Mouse (Mus musculus): ENCODE data around the gene Nek1. TPM values are rescaled to one million over a fixed set of nuclear protein-coding genes. Genes with fewer than 3 reads are reported as not detected.

The Nek1 gene
- polyA plus RNA-seq, 1 experiment: 2.9 TPM

DNA sequence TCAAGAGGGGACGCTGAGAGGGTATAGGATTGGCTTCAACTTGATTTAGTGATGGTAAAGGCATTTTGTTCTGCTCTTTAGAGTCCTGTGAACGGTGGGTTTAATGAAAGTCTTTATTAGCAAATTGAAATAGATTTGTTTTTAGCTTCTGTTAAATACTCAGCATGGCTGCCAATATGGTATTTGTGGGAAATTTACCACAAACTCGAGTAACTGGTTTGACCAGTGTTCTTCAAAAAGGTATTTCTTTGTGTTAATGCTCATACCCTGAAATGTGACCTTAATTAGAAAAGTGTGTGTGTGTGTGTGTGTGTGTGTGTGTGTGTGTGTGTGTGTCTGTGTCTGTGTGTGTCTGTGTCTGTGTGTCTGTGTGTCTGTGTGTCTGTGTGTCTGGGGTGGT lies 178.6 kb downstream of the Nek1 start:
- Histone ChIP-seq H3K27ac (ENCODE audit: insufficient read depth, low read depth, low read length) (no peak overlapping the region), H3K36me3 (ENCODE audit: control insufficient read depth, insufficient read depth, low read length) (no peaks in the 10 kb centered on the region), H3K4me3 (ENCODE audit: low read depth, low read length) (no peak overlapping the region), H3K27me3 (ENCODE audit: control insufficient read depth, insufficient read depth, low read length) (no peaks in the 10 kb centered on the region), H3K4me1 (ENCODE audit: control insufficient read depth, insufficient read depth, insufficient read length, low read length) (peaks cover 2% of the 10 kb centered on the region; the same call in 1 of the 2 replicates)
- 79% methylated on average over 3 of the region's 3 CpGs for WGBS
- TF ChIP-seq CTCF (IDR thresholded peaks at IDR 0.05; ENCODE audit: extremely low read depth, insufficient read length, insufficient replicate concordance, low read depth, low read length) (no peak), POLR2A (IDR thresholded peaks at IDR 0.05; ENCODE audit: low read depth, low read length) (no peak)

DNA sequence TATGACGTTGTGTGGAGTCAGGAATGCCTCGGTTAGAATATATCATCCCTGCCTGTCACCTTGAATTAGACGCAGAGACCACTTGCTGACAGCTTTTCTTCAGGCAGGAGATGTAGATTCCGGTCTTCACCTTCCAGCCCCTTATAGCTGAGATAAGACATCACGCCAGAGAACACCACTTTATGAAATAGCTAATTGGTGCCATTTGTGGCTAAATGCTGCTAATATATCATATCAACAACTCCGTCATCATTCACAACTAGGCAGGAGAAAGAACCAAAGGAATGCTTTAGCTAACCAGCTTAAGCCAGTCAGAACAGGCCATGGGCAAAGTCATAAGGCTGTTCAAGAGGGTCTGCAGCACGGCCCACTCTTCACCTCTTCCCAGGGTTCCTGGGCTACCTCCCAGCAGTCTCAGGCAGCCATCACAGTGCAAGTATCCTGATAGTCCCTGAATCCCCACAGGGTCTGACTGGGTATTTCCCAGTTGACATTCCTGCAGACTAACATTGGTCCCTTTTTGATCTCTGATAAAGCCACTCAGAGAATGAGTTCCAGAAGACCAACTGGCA lies 181.0 kb downstream of the Nek1 start:
- Histone ChIP-seq H3K36me3 (ENCODE audit: control insufficient read depth, insufficient read depth, low read length) (no peaks in the 10 kb centered on the region), H3K27ac (ENCODE audit: insufficient read depth, low read depth, low read length) (no peak overlapping the region), H3K4me3 (ENCODE audit: low read depth, low read length) (no peak overlapping the region), H3K27me3 (ENCODE audit: control insufficient read depth, insufficient read depth, low read length) (no peaks in the 10 kb centered on the region), H3K4me1 (ENCODE audit: control insufficient read depth, insufficient read depth, insufficient read length, low read length) (peaks cover 11% of the 10 kb centered on the region; the same call in 1 of the 2 replicates)
- TF ChIP-seq CTCF (IDR thresholded peaks at IDR 0.05; ENCODE audit: extremely low read depth, insufficient read length, insufficient replicate concordance, low read depth, low read length) (no peak), POLR2A (IDR thresholded peaks at IDR 0.05; ENCODE audit: low read depth, low read length) (no peak)
- 95% methylated on average over 7 of the region's 7 CpGs for WGBS

DNA sequence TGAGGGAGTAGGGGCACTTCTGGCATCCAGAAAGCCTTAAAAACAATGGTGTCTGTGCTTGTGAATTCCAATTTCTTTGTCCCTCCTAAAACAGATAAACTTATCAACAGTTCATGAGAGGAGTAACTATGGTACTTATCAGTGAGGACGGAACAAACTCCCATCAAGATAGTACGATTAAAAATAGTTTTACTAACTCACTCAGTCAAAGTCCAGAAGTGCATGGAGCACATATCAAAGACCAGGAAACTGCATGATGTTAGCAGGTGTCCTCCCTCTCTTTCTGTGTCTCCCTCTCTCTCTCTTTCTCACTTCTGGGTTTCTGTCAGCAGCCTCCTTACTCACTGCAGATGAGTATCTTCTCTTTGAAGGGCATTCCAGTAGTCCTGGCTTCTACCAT lies 182.9 kb downstream of the Nek1 start:
- TF ChIP-seq POLR2A (IDR thresholded peaks at IDR 0.05; ENCODE audit: low read depth, low read length): no peak
- no peak for TF ChIP-seq CTCF (IDR thresholded peaks at IDR 0.05; ENCODE audit: extremely low read depth, insufficient read length, insufficient replicate concordance, low read depth, low read length)
- Histone ChIP-seq H3K4me3 (ENCODE audit: low read depth, low read length) (no peak overlapping the region), H3K4me1 (ENCODE audit: control insufficient read depth, insufficient read depth, insufficient read length, low read length) (peaks cover 11% of the 10 kb centered on the region; the same call in 1 of the 2 replicates), H3K36me3 (ENCODE audit: control insufficient read depth, insufficient read depth, low read length) (no peaks in the 10 kb centered on the region), H3K27me3 (ENCODE audit: control insufficient read depth, insufficient read depth, low read length) (no peaks in the 10 kb centered on the region), H3K27ac (ENCODE audit: insufficient read depth, low read depth, low read length) (peak overlapping the region; percentile 76)
- WGBS: 24% methylated on average over 2 of the region's 2 CpGs

DNA sequence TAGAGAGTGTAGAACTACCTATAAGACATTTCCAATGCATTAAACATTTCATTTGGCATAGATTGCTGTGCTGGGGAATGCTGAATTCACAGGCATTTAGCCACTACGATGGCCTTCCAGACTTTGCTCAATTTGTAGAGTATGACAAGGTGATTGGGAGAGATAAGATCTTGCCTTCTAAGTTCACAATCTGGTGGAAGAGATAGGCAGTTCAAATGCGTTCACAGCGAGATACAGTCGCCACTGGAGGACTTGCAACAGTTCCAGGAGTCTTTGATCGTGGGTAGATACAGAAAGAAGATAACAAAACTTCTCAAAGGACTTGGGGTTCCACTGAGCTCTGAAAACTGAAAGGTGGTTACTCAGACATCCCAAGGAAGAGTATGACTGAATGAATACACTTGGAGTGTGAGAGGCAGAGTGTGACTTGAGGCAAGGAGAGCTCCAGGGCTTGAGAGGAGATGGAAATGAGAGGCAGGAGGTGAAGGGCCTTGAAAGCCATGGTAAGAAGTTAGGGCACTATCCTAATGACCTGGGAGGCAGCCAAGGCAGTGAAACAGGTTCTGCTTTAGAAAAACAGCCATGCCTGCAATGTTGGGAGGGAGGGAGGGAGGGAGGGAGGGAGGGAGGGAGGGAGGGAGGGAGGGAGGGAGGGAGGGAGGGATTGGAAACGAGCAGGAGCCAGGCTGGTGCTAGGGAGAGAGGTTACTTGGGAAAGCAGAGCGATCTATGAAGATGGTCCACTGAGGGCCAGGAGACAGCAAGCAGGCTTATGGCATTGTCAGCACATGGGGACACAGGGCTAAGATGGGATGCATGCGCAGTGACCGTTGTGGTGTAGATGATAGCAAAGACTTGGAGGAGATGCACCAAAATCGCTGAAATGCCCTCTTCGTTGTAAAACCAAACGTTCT lies 184.9 kb downstream of the Nek1 start:
- no peak overlapping the region for H3K4me3 ChIP-seq (ENCODE audit: low read depth, low read length)
- H3K27ac ChIP-seq (ENCODE audit: insufficient read depth, low read depth, low read length): peak overlapping the region; percentile 58; the same call in 1 of the 2 replicates
- H3K4me1 ChIP-seq (ENCODE audit: control insufficient read depth, insufficient read depth, insufficient read length, low read length): peaks cover 11% of the 10 kb centered on the region; the same call in 1 of the 2 replicates
- TF ChIP-seq CTCF (IDR thresholded peaks at IDR 0.05; ENCODE audit: extremely low read depth, insufficient read length, insufficient replicate concordance, low read depth, low read length): no peak
- TF ChIP-seq POLR2A (IDR thresholded peaks at IDR 0.05; ENCODE audit: low read depth, low read length): no peak
- no peaks in the 10 kb centered on the region for H3K27me3 ChIP-seq (ENCODE audit: control insufficient read depth, insufficient read depth, low read length)
- no peaks in the 10 kb centered on the region for H3K36me3 ChIP-seq (ENCODE audit: control insufficient read depth, insufficient read depth, low read length)
- WGBS: 54% methylated on average over 12 of the region's 12 CpGs

DNA sequence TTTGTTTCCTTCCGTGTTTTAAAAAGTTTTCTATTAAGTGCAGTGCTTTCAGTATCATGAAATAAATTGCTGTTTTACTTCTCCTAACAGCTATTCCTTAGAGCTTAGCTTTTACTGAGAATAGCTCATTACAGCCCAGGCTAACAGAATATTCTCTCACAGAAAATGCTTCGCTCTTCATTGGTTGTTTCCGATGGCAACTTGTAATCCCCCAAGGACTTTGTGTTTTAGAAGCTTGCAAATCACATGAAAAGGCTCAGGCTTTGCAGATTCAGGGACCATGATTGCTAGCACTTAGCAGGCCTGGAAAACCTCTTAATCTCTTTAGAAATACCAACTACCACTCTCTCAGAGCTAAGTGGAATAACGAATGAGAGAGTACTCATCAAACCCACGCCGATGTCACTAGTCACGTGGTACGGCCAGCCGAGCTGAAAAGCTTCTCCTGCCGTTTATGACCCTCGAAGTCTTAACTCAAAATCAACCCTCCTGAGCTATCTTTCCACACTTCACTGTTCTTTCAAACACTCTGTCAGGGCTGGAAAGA lies 185.7 kb downstream of the Nek1 start:
- Histone ChIP-seq H3K4me3 (ENCODE audit: low read depth, low read length) (no peak overlapping the region), H3K4me1 (ENCODE audit: control insufficient read depth, insufficient read depth, insufficient read length, low read length) (peaks cover 11% of the 10 kb centered on the region; the same call in 1 of the 2 replicates), H3K27ac (ENCODE audit: insufficient read depth, low read depth, low read length) (no peak overlapping the region), H3K36me3 (ENCODE audit: control insufficient read depth, insufficient read depth, low read length) (no peaks in the 10 kb centered on the region), H3K27me3 (ENCODE audit: control insufficient read depth, insufficient read depth, low read length) (no peaks in the 10 kb centered on the region)
- TF ChIP-seq POLR2A (IDR thresholded peaks at IDR 0.05; ENCODE audit: low read depth, low read length): no peak
- TF ChIP-seq CTCF (IDR thresholded peaks at IDR 0.05; ENCODE audit: extremely low read depth, insufficient read length, insufficient replicate concordance, low read depth, low read length): no peak
- WGBS: 92% methylated on average over 11 of the region's 11 CpGs

Other genes starting within 250 kb of the Nek1 start
- gene Hpf1, start 102.8 kb upstream of the Nek1 start, polyA plus RNA-seq (2012; rRNA removed): 0.61 and 1.2 TPM in 2 replicates
- gene Clcn3, start 9.9 kb upstream of the Nek1 start, polyA plus RNA-seq (2012; rRNA removed): 6.8 and 9.3 TPM in 2 replicates
- gene Sh3rf1, start 230.7 kb downstream of the Nek1 start, polyA plus RNA-seq (2012; rRNA removed): 8.5 and 18.3 TPM in 2 replicates